8 mouse cellular contexts compared by ENCODE assay signal in the genomic region with DNA sequence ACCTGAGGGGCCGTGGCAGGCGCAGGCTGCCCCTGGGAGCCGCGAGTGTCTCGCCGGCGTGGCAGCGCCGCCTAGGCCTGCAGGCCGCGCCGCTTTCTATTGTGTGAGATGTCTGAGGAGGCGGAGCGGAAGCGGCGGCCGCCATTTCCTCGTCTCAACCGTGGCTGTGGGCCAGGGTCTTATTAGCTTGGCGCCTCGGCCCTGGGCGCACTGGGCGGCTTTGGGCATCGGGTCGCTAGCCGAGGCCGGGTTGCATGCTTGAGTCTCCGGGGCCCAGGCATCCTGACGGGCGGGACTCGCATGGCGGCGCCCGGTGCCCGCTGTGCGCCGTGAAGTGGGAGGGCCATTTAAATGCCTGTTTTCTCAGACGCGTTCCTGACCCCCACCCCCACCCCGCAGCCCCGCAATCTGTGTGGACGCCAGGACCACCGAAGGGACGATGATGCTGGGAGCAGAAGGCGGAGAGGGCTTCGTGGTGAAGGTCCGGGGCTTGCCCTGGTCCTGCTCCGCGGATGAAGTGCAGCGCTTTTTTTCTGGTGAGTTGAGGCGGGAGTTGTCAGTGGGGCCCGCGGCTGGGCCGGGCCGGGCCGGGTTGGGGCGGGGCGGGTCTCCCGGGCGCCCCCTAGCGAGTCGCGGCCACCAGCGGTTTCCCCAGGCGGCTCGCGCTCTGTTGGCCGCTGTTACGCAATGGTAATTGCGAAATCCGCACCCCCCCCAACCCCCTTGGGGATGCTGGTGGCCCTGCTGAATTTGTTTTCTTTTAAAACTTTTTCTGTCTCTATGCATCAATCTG. TPM values are rescaled to one million over a fixed set of nuclear protein-coding genes. Genes with fewer than 3 reads are reported as not detected.
DNase-seq lines count a peak whose midpoint lies in the region; ATAC-seq lines count a peak whose summit lies in the region.

No protein-coding gene starts in this region.

- H3K9me3 ChIP-seq in forebrain, embryonic 11.5 days (ENCODE audit: control insufficient read depth, low read length), result no peaks in the 10 kb centered on the region
- H3K9me3 ChIP-seq in heart, embryonic 16.5 days (replicated peaks; ENCODE audit: control insufficient read depth, low read length), result no peaks in the 10 kb centered on the region
- no peaks in the 10 kb centered on the region for H3K9me3 ChIP-seq in liver, embryonic 15.5 days (replicated peaks)
- H3K9me3 ChIP-seq in neural tube, embryonic 11.5 days (ENCODE audit: control insufficient read depth, low read length), result no peaks in the 10 kb centered on the region
- no peaks in the 10 kb centered on the region for H3K9me3 ChIP-seq in stomach, embryonic 16.5 days (replicated peaks; ENCODE audit: control insufficient read depth, low read length)

- DNase-seq in CD8-positive naive resting alpha-beta T cell, adult 2 months (ENCODE audit: low read depth in 2 of 2, low spot score in 2 of 2), result peak; percentile 74 to 75
- peak; percentile 62 for DNase-seq in c-Kit-positive CD71-positive TER-119-negative erythroid progenitor cells, embryonic 14.5 days (ENCODE audit: low read depth)
- peak; percentile 93 for DNase-seq in forebrain, embryonic 11.5 days (ENCODE audit: low spot score)
- peak; percentile 88 to 94 for DNase-seq in kidney, postnatal 36 days
- DNase-seq in neural tube, embryonic 11.5 days (ENCODE audit: low spot score), result peak; percentile 90

- H3K27ac ChIP-seq in forebrain, embryonic 11.5 days (ENCODE audit: low read depth, low read length), result peak overlapping the region; percentile 99
- peak overlapping the region; percentile 100 for H3K27ac ChIP-seq in heart, embryonic 16.5 days (ENCODE audit: low read length)
- peak overlapping the region; percentile 100 for H3K27ac ChIP-seq in liver, embryonic 15.5 days (replicated peaks)
- H3K27ac ChIP-seq in neural tube, embryonic 11.5 days (ENCODE audit: low read depth, low read length), result peak overlapping the region; percentile 95
- H3K27ac ChIP-seq in stomach, embryonic 16.5 days (ENCODE audit: low read length), result peak overlapping the region; percentile 100

- peak overlapping the region; percentile 98 for H3K4me2 ChIP-seq in forebrain, embryonic 11.5 days (ENCODE audit: low read depth, low read length, severe bottlenecking)
- H3K4me2 ChIP-seq in heart, embryonic 16.5 days (ENCODE audit: low read depth, low read length), result peak overlapping the region; percentile 77
- H3K4me2 ChIP-seq in liver, embryonic 15.5 days, result peak overlapping the region; percentile 87
- H3K4me2 ChIP-seq in neural tube, embryonic 11.5 days (ENCODE audit: low read depth), result peak overlapping the region; percentile 74
- peak overlapping the region; percentile 98 for H3K4me2 ChIP-seq in stomach, embryonic 16.5 days (ENCODE audit: low read depth, low read length)

- peak overlapping the region; percentile 100 for H3K9ac ChIP-seq in forebrain, embryonic 11.5 days (ENCODE audit: low read length)
- H3K9ac ChIP-seq in heart, embryonic 16.5 days (ENCODE audit: low read length), result peak overlapping the region; percentile 98
- peak overlapping the region; percentile 97 for H3K9ac ChIP-seq in liver, embryonic 15.5 days
- peak overlapping the region; percentile 93 for H3K9ac ChIP-seq in neural tube, embryonic 11.5 days (ENCODE audit: low read length)
- H3K9ac ChIP-seq in stomach, embryonic 16.5 days (ENCODE audit: low read length), result peak overlapping the region; percentile 98

- peak; percentile 81 for ATAC-seq in forebrain, embryonic 11.5 days (replicated peaks; ENCODE audit: low FRiP score)
- peak; percentile 73 for ATAC-seq in heart, embryonic 16.5 days (replicated peaks; ENCODE audit: extremely low read depth, insufficient read depth, low FRiP score)
- peak; percentile 68 for ATAC-seq in liver, embryonic 15.5 days (ENCODE audit: insufficient read depth)
- peak; percentile 71 for ATAC-seq in neural tube, embryonic 11.5 days (ENCODE audit: insufficient read depth, low FRiP score, low TSS enrichment)
- ATAC-seq in stomach, embryonic 16.5 days (ENCODE audit: insufficient read depth, low FRiP score), result peak; percentile 78

- no peaks in the 10 kb centered on the region for H3K27me3 ChIP-seq in forebrain, embryonic 11.5 days (ENCODE audit: control insufficient read depth, insufficient read depth, low read length)
- H3K27me3 ChIP-seq in heart, embryonic 16.5 days (ENCODE audit: control insufficient read depth, insufficient read depth, low read length), result no peaks in the 10 kb centered on the region
- no peaks in the 10 kb centered on the region for H3K27me3 ChIP-seq in liver, embryonic 15.5 days
- H3K27me3 ChIP-seq in neural tube, embryonic 11.5 days (ENCODE audit: control insufficient read depth, insufficient read depth, low read length), result no peaks in the 10 kb centered on the region
- H3K27me3 ChIP-seq in stomach, embryonic 16.5 days (ENCODE audit: control insufficient read depth, insufficient read depth, low read length), result no peaks in the 10 kb centered on the region

- H3K36me3 ChIP-seq in forebrain, embryonic 11.5 days (ENCODE audit: control insufficient read depth, insufficient read depth, low read length), result peaks cover 9% of the 10 kb centered on the region; the same call in 1 of the 2 replicates
- peaks cover 19% of the 10 kb centered on the region for H3K36me3 ChIP-seq in heart, embryonic 16.5 days (ENCODE audit: control insufficient read depth, insufficient read depth)
- peaks cover 26% of the 10 kb centered on the region for H3K36me3 ChIP-seq in liver, embryonic 15.5 days (replicated peaks)
- H3K36me3 ChIP-seq in neural tube, embryonic 11.5 days (ENCODE audit: control insufficient read depth, insufficient read depth, low read length), result peaks cover 9% of the 10 kb centered on the region
- peaks cover 19% of the 10 kb centered on the region for H3K36me3 ChIP-seq in stomach, embryonic 16.5 days (ENCODE audit: control insufficient read depth, insufficient read depth, low read length)

- peak overlapping the region; percentile 95 for H3K4me3 ChIP-seq in forebrain, embryonic 11.5 days (ENCODE audit: low read depth, low read length)
- peak overlapping the region; percentile 91 for H3K4me3 ChIP-seq in heart, embryonic 16.5 days (ENCODE audit: low read length)
- H3K4me3 ChIP-seq in liver, embryonic 15.5 days (replicated peaks), result peak overlapping the region; percentile 99
- peak overlapping the region; percentile 89 for H3K4me3 ChIP-seq in neural tube, embryonic 11.5 days (ENCODE audit: low read depth, low read length)
- peak overlapping the region; percentile 80 for H3K4me3 ChIP-seq in stomach, embryonic 16.5 days (replicated peaks; ENCODE audit: low read length)

- H3K4me1 ChIP-seq in forebrain, embryonic 11.5 days (replicated peaks; ENCODE audit: control insufficient read depth, insufficient read depth, low read length), result peaks cover 18% of the 10 kb centered on the region
- H3K4me1 ChIP-seq in heart, embryonic 16.5 days (ENCODE audit: control insufficient read depth, insufficient read depth, low read length), result peaks cover 22% of the 10 kb centered on the region
- peaks cover 34% of the 10 kb centered on the region for H3K4me1 ChIP-seq in liver, embryonic 15.5 days (replicated peaks)
- peaks cover 13% of the 10 kb centered on the region for H3K4me1 ChIP-seq in neural tube, embryonic 11.5 days (ENCODE audit: control insufficient read depth, insufficient read depth, low read length)
- H3K4me1 ChIP-seq in stomach, embryonic 16.5 days (ENCODE audit: control insufficient read depth, insufficient read depth, low read length), result peaks cover 22% of the 10 kb centered on the region

- WGBS in forebrain, embryonic 11.5 days, result 1% methylated on average over 69 of the region's 71 CpGs
- under 1% methylated on average over 71 of the region's 71 CpGs for WGBS in heart, embryonic 16.5 days
- under 1% methylated on average over 71 of the region's 71 CpGs for WGBS in liver, embryonic 15.5 days (ENCODE audit: insufficient replicate concordance)
- under 1% methylated on average over 62 of the region's 71 CpGs for WGBS in neural tube, embryonic 11.5 days
- under 1% methylated on average over 71 of the region's 71 CpGs for WGBS in stomach, embryonic 16.5 days

RNA-seq across cellular contexts. Expression of gene Hnrnph1, which starts 1.3 kb away (rescaled TPM):
- polyA plus RNA-seq in forebrain, embryonic 11.5 days (2014; fragmentation: Nextera tagmentation; extraction: Ambion mirVana), result 833 and 855 TPM in 2 replicates
- polyA plus RNA-seq in heart, embryonic 16.5 days (2015; fragmentation: Nextera tagmentation; extraction: Ambion mirVana), result 229 and 252 TPM in 2 replicates
- polyA plus RNA-seq in liver, embryonic 15.5 days (2015; fragmentation: Nextera tagmentation; extraction: Ambion mirVana), result 98.1 and 102 TPM in 2 replicates
- polyA plus RNA-seq in neural tube, embryonic 11.5 days (2014; fragmentation: Nextera tagmentation; extraction: Ambion mirVana), result 840 and 876 TPM in 2 replicates
- 346 and 352 TPM in 2 replicates for polyA plus RNA-seq in stomach, embryonic 16.5 days (2015; fragmentation: Nextera tagmentation; extraction: Ambion mirVana)

RNA-seq across cellular contexts. Expression of gene Cby3, which starts 23.8 kb away (rescaled TPM):
- polyA plus RNA-seq in forebrain, embryonic 11.5 days (2014; fragmentation: Nextera tagmentation; extraction: Ambion mirVana), result 0.47 TPM in 1 of 2 replicates, not detected in the other
- not detected in 2 replicates for polyA plus RNA-seq in heart, embryonic 16.5 days (2015; fragmentation: Nextera tagmentation; extraction: Ambion mirVana)
- polyA plus RNA-seq in liver, embryonic 15.5 days (2015; fragmentation: Nextera tagmentation; extraction: Ambion mirVana), result not detected in 2 replicates
- polyA plus RNA-seq in neural tube, embryonic 11.5 days (2014; fragmentation: Nextera tagmentation; extraction: Ambion mirVana), result not detected in 2 replicates
- polyA plus RNA-seq in stomach, embryonic 16.5 days (2015; fragmentation: Nextera tagmentation; extraction: Ambion mirVana), result 0.19 and 0.46 TPM in 2 replicates

RNA-seq across cellular contexts. Expression of gene Canx, which starts 52.6 kb away (rescaled TPM):
- polyA plus RNA-seq in forebrain, embryonic 11.5 days (2014; fragmentation: Nextera tagmentation; extraction: Ambion mirVana), result 235 and 248 TPM in 2 replicates
- 264 and 274 TPM in 2 replicates for polyA plus RNA-seq in heart, embryonic 16.5 days (2015; fragmentation: Nextera tagmentation; extraction: Ambion mirVana)
- polyA plus RNA-seq in liver, embryonic 15.5 days (2015; fragmentation: Nextera tagmentation; extraction: Ambion mirVana), result 172 and 176 TPM in 2 replicates
- polyA plus RNA-seq in neural tube, embryonic 11.5 days (2014; fragmentation: Nextera tagmentation; extraction: Ambion mirVana), result 240 and 252 TPM in 2 replicates
- polyA plus RNA-seq in stomach, embryonic 16.5 days (2015; fragmentation: Nextera tagmentation; extraction: Ambion mirVana), result 341 and 342 TPM in 2 replicates

RNA-seq across cellular contexts. Expression of gene Rufy1, which starts 52.8 kb away (rescaled TPM):
- polyA plus RNA-seq in forebrain, embryonic 11.5 days (2014; fragmentation: Nextera tagmentation; extraction: Ambion mirVana), result 23.9 and 26.7 TPM in 2 replicates
- polyA plus RNA-seq in heart, embryonic 16.5 days (2015; fragmentation: Nextera tagmentation; extraction: Ambion mirVana), result 31.1 and 33.4 TPM in 2 replicates
- polyA plus RNA-seq in liver, embryonic 15.5 days (2015; fragmentation: Nextera tagmentation; extraction: Ambion mirVana), result 7.3 and 7.5 TPM in 2 replicates
- 26.0 and 28.0 TPM in 2 replicates for polyA plus RNA-seq in neural tube, embryonic 11.5 days (2014; fragmentation: Nextera tagmentation; extraction: Ambion mirVana)
- 19.5 and 20.2 TPM in 2 replicates for polyA plus RNA-seq in stomach, embryonic 16.5 days (2015; fragmentation: Nextera tagmentation; extraction: Ambion mirVana)

Comparison
In these comparisons a context has a peak if more than half of its experiments do, and no peak if none do; other contexts are left out.
1. Peak in every context shown above with its lines: DNase-seq, ATAC-seq, H3K4me3 ChIP-seq and H3K27ac ChIP-seq.